Mouse (Mus musculus) adrenal gland, postnatal 4 days (tissue): ENCODE measurements around the gene Dr1. TPM values are rescaled to one million over a fixed set of nuclear protein-coding genes. Genes with fewer than 3 reads are reported as not detected.

Experiments used
- total RNA-seq, 2 experiments: library from RNA; stranded (reverse); gene quantifications; 2 replicates each; pipeline ENCODE4 v1.2.3; 2021

Gene Dr1
- total RNA-seq, 2 experiments from 2014 or later = 38.8 to 39.8 TPM

Other genes with a start within 250 kb of the Dr1 start
- gene Mtf2, start 203.2 kb upstream of the Dr1 start, total RNA-seq = 10 to 100 TPM; 45.8 to 47.8 TPM
- 10 to 100 TPM; 40.1 to 41.0 TPM for gene Tmed5, start 136.3 kb upstream of the Dr1 start, total RNA-seq
- 1 to 10 TPM; 2.7 to 3.4 TPM for gene Ccdc18, start 136.0 kb upstream of the Dr1 start, total RNA-seq
- 1 to 10 TPM; 9.2 to 9.8 TPM for gene Pigg, start 43.7 kb downstream of the Dr1 start, total RNA-seq
- under 1 TPM; 0.53 to 0.76 TPM for gene Gm42517, start 99.0 kb downstream of the Dr1 start, total RNA-seq
- not detected for gene Pde6b, start 119.5 kb downstream of the Dr1 start, total RNA-seq
- gene Atp5k, start 165.6 kb downstream of the Dr1 start, total RNA-seq = 100 to 1,000 TPM; 291 to 308 TPM
- 1 to 10 TPM; 2.3 to 2.4 TPM for gene Mfsd7a, start 180.0 kb downstream of the Dr1 start, total RNA-seq
- gene Pcgf3, start 192.3 kb downstream of the Dr1 start, total RNA-seq = 10 to 100 TPM; 57.1 to 57.6 TPM